Mouse (Mus musculus): ENCODE data around the gene Abi3bp.

Gene Abi3bp

DNA sequence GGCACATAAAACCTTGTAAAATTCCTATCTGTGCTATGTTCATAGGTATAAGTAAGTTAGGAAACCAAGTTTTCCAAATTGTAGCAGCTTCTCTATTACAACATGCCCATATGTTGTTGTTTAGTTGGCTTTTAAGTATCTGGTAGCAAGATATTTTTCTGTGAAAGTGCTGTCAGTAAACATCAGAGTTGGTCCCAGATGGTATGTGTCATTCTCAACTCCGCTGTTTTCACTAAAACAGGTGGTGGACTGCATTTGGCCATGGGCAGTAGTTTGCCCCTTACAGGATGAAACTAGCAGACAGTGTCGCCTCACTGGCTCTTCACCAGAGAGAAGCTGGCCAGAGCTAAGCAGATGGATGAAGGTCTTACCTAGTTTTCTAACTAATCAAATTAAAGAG, 26.3 kb downstream of the Abi3bp start:
- DNase-seq (ENCODE audit: low read depth, low spot score) = no peak

DNA sequence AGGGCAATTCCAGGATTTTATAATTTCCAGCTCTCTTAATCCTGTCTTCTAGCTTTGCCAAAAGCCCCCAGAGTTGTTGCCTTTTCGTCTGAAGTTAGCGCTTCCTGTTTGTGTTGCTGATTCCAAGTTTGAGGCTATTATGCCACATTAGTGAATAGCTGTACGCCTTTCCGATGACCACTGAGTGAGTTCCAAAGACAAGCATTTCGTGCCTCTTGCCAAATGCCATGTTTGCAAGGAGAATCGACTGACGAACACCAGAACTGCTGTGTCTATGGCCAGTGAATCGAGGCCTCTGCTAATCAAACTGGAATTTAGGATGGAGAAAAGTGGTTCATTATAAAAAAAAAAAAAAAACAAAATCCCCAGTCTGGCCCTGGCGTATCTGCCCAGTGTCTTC, 40.3 kb downstream of the Abi3bp start:
- DNase-seq (ENCODE audit: low read depth, low spot score) = no peak

DNA sequence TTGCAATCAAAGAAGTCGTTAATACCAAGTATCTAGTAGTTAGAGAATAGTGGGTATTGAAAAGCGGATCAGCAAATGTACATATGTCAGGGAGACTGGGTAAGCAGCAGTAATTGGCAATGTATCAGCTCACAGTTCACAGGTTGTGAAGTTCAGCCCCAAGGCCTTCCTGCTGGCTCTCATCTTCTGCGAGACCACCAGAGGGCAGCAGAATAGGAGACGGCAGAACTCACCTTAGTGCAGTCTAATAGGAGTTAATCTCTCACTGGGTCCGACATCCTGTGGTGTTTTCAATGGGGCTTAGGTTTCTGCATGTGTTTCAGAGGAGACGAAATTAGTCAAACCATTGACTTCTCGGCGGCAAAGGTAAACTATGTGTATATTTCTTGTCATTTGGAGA, 46.7 kb downstream of the Abi3bp start:
- DNase-seq (ENCODE audit: low read depth, low spot score) = peak; percentile 58

DNA sequence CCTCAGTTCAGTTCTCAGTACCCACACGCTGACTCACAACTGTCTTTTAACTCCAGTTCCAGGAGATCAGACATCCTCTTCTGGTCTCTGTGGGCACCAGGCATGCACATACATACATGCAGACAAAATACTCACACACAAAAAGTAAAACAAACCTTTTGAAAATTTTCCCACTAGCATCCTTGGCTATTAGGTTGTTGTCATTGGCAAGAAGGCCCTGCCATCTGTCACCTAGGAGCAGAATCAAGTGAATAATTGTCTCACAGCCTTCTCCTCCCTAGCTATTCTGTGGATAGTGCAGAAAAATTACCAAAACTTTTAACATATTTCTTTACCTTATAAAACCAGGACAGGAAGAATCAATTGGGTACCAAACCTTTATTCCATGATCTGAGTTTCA, 48.8 kb downstream of the Abi3bp start:
- no peak for DNase-seq (ENCODE audit: low read depth, low spot score)

DNA sequence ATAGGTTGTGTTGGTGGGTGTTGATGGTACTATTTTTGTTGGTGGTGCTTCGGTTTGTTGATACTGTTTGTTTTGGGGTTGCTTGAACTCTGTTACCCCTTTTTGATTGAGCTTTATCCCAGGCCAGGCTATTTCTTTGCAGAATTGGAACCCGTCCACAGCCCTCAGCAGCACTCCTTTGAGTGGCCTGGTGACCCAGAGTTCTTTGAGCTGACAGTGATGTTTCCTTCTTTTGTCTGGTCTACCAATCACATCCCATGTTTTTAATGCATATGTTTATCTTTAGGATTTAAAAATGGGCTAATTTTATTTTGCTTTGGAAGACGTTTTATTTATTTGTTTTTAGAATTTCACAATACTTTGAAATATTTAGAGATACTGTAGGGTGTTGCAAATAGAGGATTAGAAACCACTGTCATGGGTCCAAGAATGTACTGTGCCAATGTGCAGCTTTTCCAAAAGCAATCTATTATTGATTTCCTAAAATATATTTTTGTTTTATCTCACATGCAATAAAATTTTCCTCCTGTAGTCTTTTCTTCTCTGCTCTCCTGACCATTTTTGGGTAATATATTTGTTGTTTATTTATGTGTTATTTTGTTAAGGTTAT, 50.5 kb downstream of the Abi3bp start:
- DNase-seq (ENCODE audit: low read depth, low spot score) = no peak

DNA sequence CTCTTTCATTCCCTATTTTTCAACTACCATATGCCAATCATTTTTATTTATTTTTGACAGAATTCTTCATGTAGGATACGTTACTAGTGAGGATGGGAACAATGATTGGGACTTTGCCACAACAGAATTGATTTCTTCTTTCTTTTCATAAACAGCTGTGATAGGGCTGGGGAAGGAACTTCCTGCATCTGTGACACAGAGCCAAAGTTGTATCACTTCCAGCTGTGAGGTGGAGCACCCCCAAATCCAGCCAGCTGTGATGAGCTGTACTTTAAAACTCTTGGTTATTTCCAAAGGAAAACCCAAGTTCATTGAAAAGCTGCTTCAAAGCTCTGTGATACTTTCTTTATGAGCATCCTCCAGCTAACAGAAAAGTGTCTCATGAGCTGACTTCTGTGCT, 101.9 kb downstream of the Abi3bp start:
- DNase-seq (ENCODE audit: low read depth, low spot score) = no peak

DNA sequence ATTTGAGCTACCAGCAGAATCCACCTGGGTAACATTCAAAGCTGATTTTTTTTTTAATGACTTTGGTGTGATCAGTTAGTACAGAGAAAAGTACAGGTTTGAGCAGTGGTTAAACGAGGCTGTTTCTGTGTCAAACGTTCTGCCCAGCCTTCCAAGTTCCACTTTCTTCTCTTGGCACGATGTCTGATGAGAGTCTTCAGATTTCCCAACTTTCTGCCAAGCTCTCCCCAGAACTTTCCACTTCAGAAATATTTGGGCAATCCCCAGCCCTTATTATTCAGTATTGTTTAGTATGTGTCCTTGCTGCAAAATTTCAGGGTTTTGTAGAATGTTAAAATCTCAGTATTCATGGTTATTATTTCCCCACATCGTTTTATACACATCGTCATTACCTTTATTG, 115.9 kb downstream of the Abi3bp start:
- no peak for DNase-seq (ENCODE audit: low read depth, low spot score)

DNA sequence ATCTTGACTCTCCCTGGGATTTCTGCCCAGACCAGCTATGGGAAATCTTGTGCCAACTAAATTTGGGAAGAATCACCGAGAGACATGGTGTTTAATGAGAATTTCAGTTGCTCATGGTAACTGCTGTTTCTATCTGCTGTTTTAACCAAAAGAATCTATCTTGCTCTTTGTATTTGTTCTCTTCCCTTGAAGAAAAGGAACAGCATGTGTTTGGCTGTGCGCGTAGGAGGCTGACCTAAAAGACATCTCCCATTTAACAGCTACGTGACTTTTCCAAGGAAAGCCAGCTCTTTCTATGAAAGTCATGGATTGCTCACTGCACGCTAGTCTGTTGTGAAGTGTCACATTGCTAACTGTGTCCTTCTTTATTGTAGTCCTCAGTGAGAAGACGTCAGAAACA, 117.2 kb downstream of the Abi3bp start:
- DNase-seq (ENCODE audit: low read depth, low spot score) = no peak

DNA sequence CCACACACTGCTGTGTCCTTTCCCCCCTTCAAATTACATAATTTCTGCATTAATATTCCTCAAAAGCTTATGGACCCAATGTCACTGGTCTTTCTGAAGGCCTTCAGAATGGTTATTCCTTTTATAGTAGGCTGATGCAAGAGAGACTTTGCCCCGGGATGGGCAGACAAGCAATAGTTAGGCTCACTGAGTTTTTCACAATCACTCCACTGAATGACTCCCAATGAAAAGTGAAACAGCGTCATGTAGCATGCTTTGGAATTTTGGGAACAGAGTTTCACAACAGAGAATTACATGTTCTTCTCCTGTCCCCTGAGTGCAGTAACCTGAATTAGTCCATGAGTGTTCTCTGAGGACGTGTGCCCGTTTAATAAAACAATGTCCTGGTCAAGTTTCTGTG, 120.7 kb downstream of the Abi3bp start:
- DNase-seq (ENCODE audit: low read depth, low spot score) = no peak

DNA sequence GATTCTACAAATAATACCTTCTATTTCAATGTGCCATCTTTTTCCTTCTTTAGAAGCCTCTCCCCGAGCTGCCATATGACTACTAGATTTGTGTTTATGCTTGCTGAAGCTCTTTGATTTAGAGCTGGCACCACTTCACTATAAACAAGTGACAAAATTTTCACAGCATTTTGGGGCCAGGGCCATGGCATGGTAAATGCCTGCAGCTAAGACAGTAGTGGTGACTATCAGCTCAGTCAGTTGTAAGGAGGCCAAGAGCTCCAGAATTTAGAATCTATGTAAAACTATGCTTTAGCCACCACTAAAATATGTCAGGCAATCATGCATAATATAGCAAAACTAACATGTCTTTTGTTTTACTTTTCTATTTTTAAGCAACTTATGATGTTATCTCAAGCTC, 124.7 kb downstream of the Abi3bp start:
- DNase-seq (ENCODE audit: low read depth, low spot score) = no peak

DNA sequence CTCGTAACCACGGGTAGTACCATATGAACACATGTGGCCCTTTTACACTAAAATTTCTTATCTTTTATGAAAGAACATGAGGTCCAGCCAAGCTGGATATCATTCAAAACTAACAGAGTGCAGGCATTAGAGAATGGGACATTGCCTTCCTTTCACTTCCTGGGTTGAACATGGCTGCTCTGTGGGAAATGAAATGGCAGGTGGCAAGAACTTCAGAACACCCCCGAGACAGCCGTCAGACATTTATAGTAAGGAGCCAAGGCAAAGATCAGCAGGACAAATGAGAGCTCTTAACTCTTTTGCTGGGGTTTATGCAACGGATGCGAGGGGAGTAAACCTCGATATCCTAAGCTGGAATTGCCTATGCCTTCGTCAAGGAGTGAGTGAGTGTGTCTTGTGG, 132.9 kb downstream of the Abi3bp start:
- no peak for DNase-seq (ENCODE audit: low read depth, low spot score)

DNA sequence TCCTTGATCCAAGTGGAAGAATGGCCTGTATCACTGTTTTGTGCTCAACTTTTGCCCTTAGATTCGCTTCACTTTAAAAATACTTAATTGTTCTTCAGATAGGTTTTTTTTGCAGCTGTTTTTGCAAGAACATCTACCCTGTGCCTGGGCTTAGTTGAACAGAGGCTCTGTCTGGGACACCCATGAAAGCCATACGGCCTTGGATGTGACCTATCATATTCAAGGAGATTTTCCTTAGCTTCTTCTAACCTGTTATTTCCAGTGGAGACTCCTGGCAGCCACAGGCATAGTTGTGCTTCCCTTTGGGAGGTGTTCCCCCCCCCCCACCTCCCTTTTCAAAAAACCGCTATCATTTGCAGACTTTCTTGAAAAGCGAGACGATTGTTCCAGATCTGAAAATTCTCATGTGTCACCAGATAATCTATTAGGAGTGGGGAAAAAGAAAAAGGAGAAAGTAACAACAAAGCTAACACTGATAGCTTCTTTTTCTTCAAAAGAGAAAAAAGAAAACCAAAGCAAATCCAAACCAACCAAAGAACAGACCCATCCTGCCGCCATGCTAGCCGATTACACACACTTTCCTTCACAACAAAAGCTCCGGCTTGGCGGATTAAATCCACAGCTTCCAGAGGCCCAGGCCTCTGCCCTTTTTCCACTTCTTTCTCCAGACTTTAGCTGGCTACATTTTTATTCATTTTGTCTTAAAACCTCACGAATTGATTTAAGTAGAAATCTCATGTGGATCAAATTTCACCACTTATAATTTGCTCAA, 133.6 kb downstream of the Abi3bp start:
- no peak for DNase-seq (ENCODE audit: low read depth, low spot score)

DNA sequence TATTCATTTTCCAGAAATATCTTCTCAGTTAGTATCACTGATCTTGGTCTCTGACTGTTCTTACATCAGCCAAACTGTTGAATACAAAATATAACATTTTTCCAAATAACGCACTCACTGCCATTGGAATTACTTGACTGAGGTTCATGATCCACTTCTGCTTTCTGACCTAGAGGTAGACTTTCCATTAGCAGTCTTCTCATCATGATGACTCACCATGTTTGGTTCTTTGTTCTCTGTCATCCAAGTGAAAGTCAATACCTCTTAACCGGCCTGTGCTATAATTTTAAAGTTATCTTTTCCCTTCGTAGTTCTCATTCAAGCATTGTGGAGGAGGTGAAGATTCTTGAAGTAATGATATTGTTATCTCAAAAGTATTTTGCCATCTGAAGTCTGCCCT, 160.9 kb downstream of the Abi3bp start:
- DNase-seq (ENCODE audit: low read depth, low spot score) = no peak

DNA sequence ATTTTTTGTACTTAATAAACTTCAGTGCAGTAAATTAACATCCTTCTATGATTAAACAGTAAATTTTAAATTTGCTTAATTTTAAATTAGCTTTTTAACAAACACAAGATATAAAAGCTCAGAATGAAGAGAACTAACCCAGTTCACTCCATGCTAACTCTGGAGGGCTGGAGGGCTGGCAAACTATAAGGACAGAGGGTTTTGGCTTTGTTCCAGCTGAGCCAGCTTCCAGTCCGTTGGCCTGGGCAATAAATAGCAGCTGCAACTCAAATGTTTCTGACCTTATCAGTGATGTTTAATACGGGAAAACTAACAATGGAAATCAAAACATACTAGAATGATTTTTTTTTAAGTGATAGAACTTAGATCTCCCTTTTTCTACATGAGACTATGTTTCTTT, 167.6 kb downstream of the Abi3bp start:
- DNase-seq (ENCODE audit: low read depth, low spot score) = no peak

DNA sequence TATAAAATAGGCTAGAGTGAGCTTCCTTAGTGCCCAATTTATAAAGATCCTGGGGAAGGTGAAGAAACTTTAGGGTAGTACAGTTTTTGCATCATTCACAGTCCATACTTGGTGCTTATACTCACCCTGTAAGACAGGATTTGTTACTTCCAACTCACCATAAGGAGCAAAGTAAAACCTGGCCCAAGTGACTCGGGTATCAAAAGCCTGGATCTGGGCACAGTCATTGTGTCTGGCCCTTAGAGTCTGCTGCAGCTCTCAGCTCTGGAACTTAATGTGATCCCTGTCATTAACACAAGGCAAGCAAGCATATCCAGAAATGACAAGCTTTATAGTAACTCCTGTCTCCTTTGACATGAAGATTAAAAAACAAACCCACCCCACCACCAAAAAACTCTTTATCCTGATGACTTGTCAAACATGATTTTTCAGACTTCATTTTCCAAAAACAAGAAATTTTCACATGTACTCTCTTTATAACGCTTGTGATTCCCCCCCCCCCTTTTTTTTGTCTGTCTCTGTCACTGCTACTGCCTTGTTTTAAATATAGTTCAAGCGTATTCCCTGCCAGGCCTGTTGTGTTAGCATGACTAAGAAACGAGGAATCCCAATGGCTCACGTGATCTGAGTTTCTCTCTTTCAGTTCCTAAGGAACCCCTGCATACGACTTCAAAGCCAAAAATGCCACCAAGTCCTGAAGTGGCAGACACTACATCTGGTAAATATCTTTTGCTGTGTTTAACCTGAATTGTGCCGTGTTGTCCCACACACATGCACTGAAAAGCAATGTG, 168.9 kb downstream of the Abi3bp start:
- no peak for DNase-seq (ENCODE audit: low read depth, low spot score)

DNA sequence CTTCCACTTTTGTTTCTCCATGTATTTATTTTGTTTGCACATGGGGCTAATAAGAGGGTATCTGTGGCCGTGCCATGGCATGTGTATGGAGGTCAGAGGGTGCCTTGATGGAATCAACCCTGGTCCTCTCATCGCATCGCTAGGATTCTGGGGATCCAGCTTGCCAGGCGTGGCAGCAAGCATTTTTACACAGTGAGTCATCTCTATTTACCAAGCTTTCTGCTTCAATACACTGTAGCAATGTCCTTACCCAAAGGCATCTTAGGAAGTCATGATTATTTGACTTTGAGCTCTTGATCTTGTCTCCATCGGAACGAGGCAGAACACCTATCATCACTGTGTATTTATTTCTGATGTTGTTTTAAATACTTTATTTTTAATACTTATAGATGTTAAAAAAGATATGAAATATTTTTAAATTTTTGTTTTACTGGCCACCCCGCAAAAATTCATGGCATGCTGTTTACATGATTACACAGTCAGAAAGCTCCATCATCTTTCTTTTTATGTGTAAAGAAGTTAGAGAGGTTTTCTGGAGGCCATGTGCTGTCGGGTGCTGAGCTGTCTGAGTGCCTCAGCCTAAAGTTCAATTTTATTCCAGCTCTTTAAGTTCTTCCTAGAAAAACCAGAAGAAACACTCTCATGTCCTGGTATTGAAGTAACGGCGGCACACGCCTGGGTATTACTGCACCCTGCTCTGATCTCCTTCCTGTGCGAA, 177.7 kb downstream of the Abi3bp start:
- no peak for DNase-seq (ENCODE audit: low read depth, low spot score)

DNA sequence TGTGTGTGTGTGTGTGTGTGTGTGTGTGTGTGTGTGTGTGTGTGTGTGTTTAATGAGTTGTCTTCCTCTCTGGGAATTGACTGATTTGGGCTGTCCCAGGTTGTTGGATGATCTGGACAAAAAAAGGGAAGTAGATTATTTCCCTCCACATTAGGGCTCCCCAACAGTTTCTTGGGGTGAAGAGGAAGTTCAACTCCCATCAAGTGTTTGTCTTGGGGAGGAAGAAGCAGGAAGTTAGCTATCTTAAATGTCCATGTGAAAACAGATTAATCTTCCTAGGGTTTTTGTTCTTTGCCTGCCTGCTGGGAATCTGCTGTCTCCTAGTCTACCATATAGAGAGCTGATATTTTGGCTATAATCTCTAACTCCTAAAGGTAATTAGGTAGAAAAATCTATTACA, 181.2 kb downstream of the Abi3bp start:
- no peak for DNase-seq (ENCODE audit: low read depth, low spot score)

DNA sequence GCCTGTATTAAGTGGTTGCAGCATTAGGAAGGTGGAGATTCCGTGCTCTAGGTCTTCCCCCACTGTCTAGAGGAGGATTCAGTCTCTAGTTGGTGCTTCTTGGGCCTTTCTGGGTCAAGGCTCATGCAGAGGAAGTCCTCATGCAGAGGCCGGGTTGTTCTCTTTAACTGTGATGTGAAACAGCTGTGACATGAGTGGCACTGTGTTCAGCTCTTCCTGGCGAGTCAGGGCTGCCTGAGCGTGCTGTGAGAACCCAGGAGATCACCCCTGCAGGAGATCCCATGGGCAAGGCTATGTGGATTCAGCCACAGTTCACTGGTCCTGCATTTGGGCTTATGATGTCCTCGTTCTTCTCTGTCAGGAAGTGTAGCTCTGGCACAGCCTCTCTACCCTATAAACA, 191.8 kb downstream of the Abi3bp start:
- DNase-seq (ENCODE audit: low read depth, low spot score) = no peak

DNA sequence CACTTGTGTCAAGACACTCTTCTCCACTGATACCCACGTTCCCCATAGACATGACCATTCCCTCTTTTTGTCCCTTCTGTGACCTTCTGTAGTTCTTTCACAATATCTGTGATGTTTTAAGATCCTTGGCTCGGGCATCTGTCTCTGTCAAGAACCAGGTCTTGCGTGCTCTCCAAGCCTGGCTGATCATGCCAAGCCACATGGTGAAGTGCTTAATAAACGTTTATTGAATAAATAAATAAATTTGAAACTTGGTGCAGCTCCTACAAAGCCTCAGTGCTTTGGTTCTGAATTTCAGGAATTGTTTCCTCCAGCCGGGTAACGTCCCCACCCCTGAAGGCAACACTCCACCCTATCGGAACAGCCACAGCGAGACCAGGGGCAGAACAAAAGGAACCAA, 193.3 kb downstream of the Abi3bp start:
- no peak for DNase-seq (ENCODE audit: low read depth, low spot score)

DNA sequence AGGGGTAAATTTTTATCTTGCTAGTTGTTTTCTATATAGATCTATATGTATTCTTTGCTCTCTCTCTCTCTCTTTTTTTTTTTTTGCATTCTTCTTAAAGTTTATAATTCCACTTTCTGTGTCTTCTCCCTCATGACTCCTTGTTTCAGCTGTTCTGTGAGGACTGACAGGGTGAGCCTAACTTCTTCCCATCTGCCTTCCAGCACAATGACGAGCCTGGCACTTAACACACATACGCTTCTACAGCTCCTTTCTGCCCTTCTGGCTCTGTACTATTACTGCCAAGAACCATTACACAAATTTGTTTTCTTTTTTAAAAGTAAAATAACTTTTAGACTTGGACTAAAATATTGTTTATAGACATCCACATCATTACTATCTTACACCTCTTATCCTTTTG, 195.7 kb downstream of the Abi3bp start:
- DNase-seq (ENCODE audit: low read depth, low spot score) = no peak

DNA sequence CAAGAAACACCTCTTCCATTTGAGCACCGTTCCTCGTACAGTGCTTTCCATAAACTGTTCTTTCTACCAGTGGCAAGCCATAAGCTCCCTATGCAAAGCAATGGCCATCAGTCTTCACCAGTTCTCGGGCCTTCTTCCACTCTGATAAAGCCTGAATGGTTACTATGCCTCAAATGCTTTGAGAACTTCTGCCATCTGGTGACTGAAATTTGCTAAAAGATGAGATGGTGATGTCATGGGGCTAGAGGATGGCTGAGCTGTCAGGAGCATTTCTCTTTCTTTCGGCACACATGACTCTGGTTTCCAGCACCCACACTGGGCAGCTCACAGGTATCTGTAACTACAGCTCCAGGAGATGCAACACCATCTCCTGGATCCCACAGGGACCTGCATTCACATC, 199.5 kb downstream of the Abi3bp start:
- no peak for DNase-seq (ENCODE audit: low read depth, low spot score)

DNA sequence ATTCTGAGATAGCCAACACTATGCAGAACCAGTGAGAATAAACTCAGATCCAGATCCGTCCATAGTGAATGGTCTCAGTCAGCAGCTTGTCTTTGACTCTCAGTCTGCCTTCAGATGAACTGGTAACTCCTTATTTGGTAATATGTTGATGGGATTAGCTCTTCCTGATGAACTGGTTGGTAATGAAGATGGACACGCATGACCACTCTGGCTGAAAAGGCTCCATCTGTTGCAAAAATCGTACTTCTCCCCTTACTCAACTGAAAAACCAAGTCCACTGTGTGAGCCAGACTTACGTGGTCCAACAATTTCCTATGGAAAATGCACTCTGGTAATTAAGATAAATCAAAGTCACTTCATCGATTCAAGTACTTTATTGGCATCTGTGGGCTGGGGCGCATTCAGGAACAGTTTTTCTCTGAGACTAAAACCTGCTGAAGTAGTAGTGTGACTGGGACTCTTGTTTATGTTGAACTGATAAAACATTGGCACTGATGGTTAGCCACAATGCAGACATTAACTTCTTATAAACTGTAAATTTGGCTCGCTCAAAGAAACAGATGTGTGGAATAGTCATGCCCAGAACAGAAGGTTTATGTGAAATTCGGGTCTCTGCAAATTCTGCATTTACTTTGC, 203.4 kb downstream of the Abi3bp start:
- DNase-seq (ENCODE audit: low read depth, low spot score) = no peak

Data from ES-CJ7 (cell line).